Mouse (Mus musculus): ENCODE results near the gene Glce.

- TF ChIP-seq CTCF (IDR thresholded peaks at IDR 0.05; ENCODE audit: borderline replicate concordance, control insufficient read depth, extremely low read depth, insufficient read depth, low read length, poor library complexity) (no peak), POLR2A (IDR thresholded peaks at IDR 0.05; ENCODE audit: control insufficient read depth, extremely low read depth, insufficient read depth, low read length, poor library complexity) (no peak)
These were observed 32.5 kb upstream of the Glce start for GRCm38 (mm10) chr9:62154956-62155355.

Measured in thymus, adult 2 months (tissue).